Mouse (Mus musculus) adrenal gland, adult 18-20 months (tissue): ENCODE measurements around the gene Tmem132a. TPM values are rescaled to one million over a fixed set of nuclear protein-coding genes. Genes with fewer than 3 reads are reported as not detected.
A peak's percentile ranks its signal among the peaks of the same experiment; 100 is the strongest.

Experiments used
- DNase-seq, 2 experiments: peaks; one replicate each; pipeline ENCODE4 v3.0.0; 2021 to 2022; ENCODE audit warnings: low spot score in 2 of 2
- total RNA-seq, 2 experiments: library from RNA; stranded (reverse); gene quantifications; 1 replicate in 1 of 2; 2 replicates in 1 of 2; pipeline ENCODE4 v1.2.3; 2021

Gene Tmem132a
- total RNA-seq, 2 experiments from 2014 or later: 17.1 to 28.0 TPM

- DNase-seq: no peak
Measured at GRCm38 (mm10) chr19:10880085-10880974, 10.6 kb upstream of the Tmem132a start.

- DNase-seq: no peak
Measured at GRCm38 (mm10) chr19:10878201-10878837, 8.6 kb upstream of the Tmem132a start.

- no peak for DNase-seq
Measured at GRCm38 (mm10) chr19:10871328-10871961, 1.7 kb upstream of the Tmem132a start.

GRCm38 (mm10) chr19:10870676-10871075, 936 bp upstream of the Tmem132a start:
- peak in 1 of 2 experiments; percentile 35 for DNase-seq

- DNase-seq: peak; percentile 71 to 75
Measured at GRCm38 (mm10) chr19:10869241-10869885, 377 bp downstream of the Tmem132a start.

GRCm38 (mm10) chr19:10868623-10869141, 1.1 kb downstream of the Tmem132a start:
- no peak for DNase-seq

GRCm38 (mm10) chr19:10867946-10868622, 1.7 kb downstream of the Tmem132a start:
- DNase-seq: no peak

GRCm38 (mm10) chr19:10866351-10866750, 3.4 kb downstream of the Tmem132a start:
- DNase-seq: no peak

- no peak for DNase-seq
Measured at GRCm38 (mm10) chr19:10860072-10860497, 9.7 kb downstream of the Tmem132a start.

GRCm38 (mm10) chr19:10856520-10856919, 13.2 kb downstream of the Tmem132a start:
- DNase-seq: no peak

GRCm38 (mm10) chr19:10855422-10855821, 14.3 kb downstream of the Tmem132a start:
- DNase-seq: no peak

GRCm38 (mm10) chr19:10847311-10848087, 22.2 kb downstream of the Tmem132a start:
- DNase-seq: no peak

- DNase-seq: no peak
Measured at GRCm38 (mm10) chr19:10846150-10846549, 23.6 kb downstream of the Tmem132a start.

GRCm38 (mm10) chr19:10845454-10845853, 24.3 kb downstream of the Tmem132a start:
- DNase-seq: no peak

- no peak for DNase-seq
Measured at GRCm38 (mm10) chr19:10844206-10844605, 25.5 kb downstream of the Tmem132a start.

GRCm38 (mm10) chr19:10842914-10843313, 26.8 kb downstream of the Tmem132a start:
- no peak for DNase-seq

GRCm38 (mm10) chr19:10841721-10842626, 27.8 kb downstream of the Tmem132a start:
- DNase-seq: no peak
